Mouse (Mus musculus): Measurements from ENCODE around the gene Rassf1. TPM values are rescaled to one million over a fixed set of nuclear protein-coding genes. Genes with fewer than 3 reads are reported as not detected.

The Rassf1 gene
- polyA plus RNA-seq, 1 experiment from 2014 or later: 55.6 TPM

DNA sequence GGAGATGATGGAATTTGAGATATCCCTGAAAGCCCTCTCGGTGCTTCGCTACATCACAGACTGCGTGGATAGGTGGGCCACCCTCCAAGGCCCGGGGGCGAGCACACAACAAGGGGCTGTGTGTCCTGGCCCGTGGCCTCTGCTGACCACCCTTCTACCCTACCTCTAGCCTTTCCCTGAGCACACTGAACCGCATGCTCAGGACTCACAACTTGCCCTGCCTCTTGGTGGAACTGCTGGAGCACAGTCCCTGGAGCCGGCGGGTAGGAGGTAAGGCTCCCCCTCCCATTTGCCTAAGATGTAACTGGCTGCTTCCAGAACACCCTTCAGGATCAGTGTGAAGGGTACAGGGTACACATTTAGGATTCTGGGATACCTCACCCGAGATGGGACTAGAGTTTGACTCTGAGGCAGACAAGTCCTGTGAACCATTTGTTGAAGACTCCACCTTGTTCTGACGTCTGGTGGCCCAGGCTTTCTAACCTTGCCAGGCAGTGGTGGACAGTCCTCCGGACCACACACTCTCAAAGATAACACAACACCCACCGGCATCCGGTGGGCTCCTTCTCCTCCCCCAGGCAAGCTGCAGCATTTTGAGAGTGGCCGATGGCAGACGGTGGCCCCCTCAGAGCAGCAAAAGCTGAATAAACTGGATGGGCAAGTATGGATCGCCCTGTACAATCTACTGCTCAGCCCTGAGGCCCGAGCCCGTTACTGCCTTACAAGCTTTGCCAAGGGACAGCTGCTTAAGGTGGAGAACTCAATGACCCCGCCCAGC, 1.9 kb upstream of the Rassf1 start:
- Histone ChIP-seq H3K27me3 (peaks cover 13% of the 10 kb centered on the region; the same call in 1 of the 2 replicates), H3K36me3 (peaks cover 10% of the 10 kb centered on the region), H3K4me3 (no peak overlapping the region), H3K9me3 (no peaks in the 10 kb centered on the region), H3K4me2 (replicated peaks) (no peak overlapping the region), H3K9ac (no peak overlapping the region), H3K27ac (no peak overlapping the region), H3K4me1 (peaks cover 46% of the 10 kb centered on the region)
- no peak for ATAC-seq (ENCODE audit: insufficient number of reproducible peaks, insufficient read depth, low FRiP score, low TSS enrichment)
- 82% methylated on average over 20 of the region's 20 CpGs for WGBS

- peaks cover 13% of the 10 kb centered on the region; the same call in 1 of the 2 replicates for H3K27me3 ChIP-seq
Measured at GRCm38 (mm10) chr9:107550491-107551116, 751 bp upstream of the Rassf1 start.

DNA sequence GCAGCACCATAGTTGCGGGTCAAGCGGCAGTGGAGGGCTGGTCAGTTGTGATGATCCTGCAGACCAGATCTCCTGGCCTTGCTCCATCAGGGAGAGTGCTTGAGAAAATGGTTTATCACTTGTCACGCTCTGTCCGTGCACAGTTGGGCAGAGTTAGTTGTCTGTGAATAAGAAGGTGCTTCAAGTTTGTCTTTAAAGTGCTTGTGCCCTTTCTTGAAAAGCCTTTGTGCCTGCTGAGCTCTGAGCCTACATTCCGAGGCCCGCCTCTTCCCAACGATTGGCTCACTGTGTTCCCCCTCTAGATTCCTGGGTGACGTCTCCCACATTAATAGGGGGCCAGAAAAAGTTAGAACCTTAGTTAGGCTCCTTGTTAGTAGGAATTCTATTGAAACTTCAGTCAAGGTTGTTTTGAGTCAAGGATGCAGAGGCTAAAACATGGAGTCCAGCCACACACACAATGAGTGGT, 568 bp downstream of the Rassf1 start:
- Histone ChIP-seq H3K4me1 (peaks cover 55% of the 10 kb centered on the region), H3K9ac (peak overlapping the region; percentile 70), H3K9me3 (no peaks in the 10 kb centered on the region), H3K27me3 (peaks cover 13% of the 10 kb centered on the region; the same call in 1 of the 2 replicates), H3K4me2 (replicated peaks) (peak overlapping the region; percentile 83), H3K27ac (peak overlapping the region; percentile 59), H3K4me3 (peak overlapping the region; percentile 49), H3K36me3 (0 out of 2 replicates have a peak, but pooled peaks cover 7% of the 10 kb centered on the region)
- no peak for ATAC-seq (ENCODE audit: insufficient number of reproducible peaks, insufficient read depth, low FRiP score, low TSS enrichment)
- WGBS: 7% methylated on average over 8 of the region's 8 CpGs

More at GRCm38 (mm10) chr9:107550491-107551116, 751 bp upstream of the Rassf1 start:
- Histone ChIP-seq H3K9ac (peak overlapping the region; percentile 70), H3K4me3 (peak overlapping the region; percentile 49), H3K9me3 (no peaks in the 10 kb centered on the region), H3K27ac (no peak overlapping the region; the same call in 1 of the 2 replicates), H3K4me1 (peaks cover 48% of the 10 kb centered on the region), H3K4me2 (replicated peaks) (peak overlapping the region; percentile 83), H3K36me3 (no peaks in the 10 kb centered on the region)
- 24% methylated on average over 23 of the region's 23 CpGs for WGBS
- ATAC-seq (ENCODE audit: insufficient number of reproducible peaks, insufficient read depth, low FRiP score, low TSS enrichment): no peak

- 86% methylated on average over 5 of the region's 5 CpGs for WGBS
- Histone ChIP-seq H3K4me1 (peaks cover 49% of the 10 kb centered on the region), H3K9me3 (no peaks in the 10 kb centered on the region), H3K4me2 (replicated peaks) (peak overlapping the region; percentile 83), H3K9ac (no peak overlapping the region; the same call in 1 of the 2 replicates), H3K27ac (no peak overlapping the region), H3K27me3 (peaks cover 13% of the 10 kb centered on the region; the same call in 1 of the 2 replicates), H3K36me3 (peaks cover 16% of the 10 kb centered on the region), H3K4me3 (no peak overlapping the region)
- no peak for ATAC-seq (ENCODE audit: insufficient number of reproducible peaks, insufficient read depth, low FRiP score, low TSS enrichment)
Measured at GRCm38 (mm10) chr9:107552690-107553393, 1.5 kb downstream of the Rassf1 start.

DNA sequence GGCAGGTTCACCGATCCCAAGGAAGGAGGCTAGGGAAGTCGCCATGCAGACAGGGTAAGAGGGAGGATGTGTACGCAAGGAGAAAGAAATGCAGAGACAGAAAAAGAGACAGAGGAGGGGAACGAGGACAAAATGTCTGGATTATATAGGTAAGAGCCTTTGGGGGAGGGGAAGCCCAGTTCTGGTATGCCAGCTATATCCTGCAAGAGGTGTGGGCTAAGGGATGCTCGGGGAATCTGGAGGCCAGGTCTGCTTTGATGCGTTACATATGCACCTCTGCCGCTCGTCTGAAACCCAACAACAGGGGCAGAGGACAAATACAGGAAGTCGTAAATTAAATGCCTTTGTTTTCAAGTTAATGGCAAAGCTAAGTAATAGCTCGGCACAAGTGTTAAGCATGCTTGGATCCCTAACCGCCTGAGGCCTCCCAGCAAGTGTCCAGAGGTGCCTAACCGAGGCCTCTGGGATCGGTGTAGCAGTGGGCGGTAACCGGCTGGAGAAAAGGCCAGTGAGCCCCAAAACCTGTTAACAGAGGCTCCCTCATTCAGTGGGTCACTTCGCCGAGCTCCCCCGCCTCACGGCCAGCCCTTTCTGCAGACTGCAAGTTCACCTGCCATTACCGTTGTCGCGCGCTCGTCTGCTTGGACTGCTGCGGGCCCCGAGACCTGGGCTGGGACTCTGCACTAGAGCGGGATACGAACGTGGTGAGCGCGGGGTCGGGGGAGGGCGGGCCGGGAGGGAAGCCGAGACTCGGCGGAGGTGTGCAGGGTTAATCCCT, 2.4 kb downstream of the Rassf1 start:
- H3K27ac ChIP-seq: peak overlapping the region; percentile 69
- peaks cover 49% of the 10 kb centered on the region for H3K4me1 ChIP-seq
- peaks cover 25% of the 10 kb centered on the region for H3K36me3 ChIP-seq
- H3K4me3 ChIP-seq: peak overlapping the region; percentile 78
- peaks cover 13% of the 10 kb centered on the region; the same call in 1 of the 2 replicates for H3K27me3 ChIP-seq
- 6% methylated on average over 37 of the region's 37 CpGs for WGBS
- H3K9ac ChIP-seq: peak overlapping the region; percentile 79
- peak overlapping the region; percentile 83 for H3K4me2 ChIP-seq (replicated peaks)
- H3K9me3 ChIP-seq: no peaks in the 10 kb centered on the region
- peak; percentile 49 for ATAC-seq (ENCODE audit: insufficient number of reproducible peaks, insufficient read depth, low FRiP score, low TSS enrichment)

DNA sequence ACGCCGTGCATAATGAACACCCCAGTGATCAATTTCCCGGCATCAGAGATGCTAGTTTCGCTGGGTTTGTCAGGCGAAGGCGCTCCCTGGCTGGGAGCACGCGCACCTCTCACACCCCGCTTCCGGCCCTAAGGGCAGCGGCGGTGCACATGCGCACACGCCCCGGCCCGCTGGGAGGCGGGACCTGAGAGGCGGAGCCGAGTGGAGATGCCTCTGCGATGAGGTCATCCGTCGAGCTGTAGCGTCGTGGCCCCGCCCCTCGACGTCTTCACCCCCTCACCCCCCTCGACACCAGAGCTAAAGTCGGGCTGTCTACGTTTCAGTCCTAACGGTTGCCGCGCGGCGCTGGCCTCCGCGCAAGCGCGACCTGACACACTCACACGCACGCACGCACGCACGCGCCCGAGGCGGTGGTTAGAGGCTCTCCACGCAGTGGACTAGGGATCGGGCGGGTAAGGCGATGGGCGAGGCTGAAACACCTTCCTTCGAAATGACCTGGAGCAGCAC, 3.0 kb downstream of the Rassf1 start:
- Histone ChIP-seq H3K27ac (peak overlapping the region; percentile 94), H3K4me1 (peaks cover 49% of the 10 kb centered on the region), H3K9ac (peak overlapping the region; percentile 79), H3K36me3 (peaks cover 31% of the 10 kb centered on the region), H3K4me3 (peak overlapping the region; percentile 78), H3K4me2 (replicated peaks) (peak overlapping the region; percentile 83), H3K27me3 (peaks cover 13% of the 10 kb centered on the region; the same call in 1 of the 2 replicates), H3K9me3 (no peaks in the 10 kb centered on the region)
- ATAC-seq (ENCODE audit: insufficient number of reproducible peaks, insufficient read depth, low FRiP score, low TSS enrichment): peak; percentile 90
- WGBS: under 1% methylated on average over 53 of the region's 53 CpGs

DNA sequence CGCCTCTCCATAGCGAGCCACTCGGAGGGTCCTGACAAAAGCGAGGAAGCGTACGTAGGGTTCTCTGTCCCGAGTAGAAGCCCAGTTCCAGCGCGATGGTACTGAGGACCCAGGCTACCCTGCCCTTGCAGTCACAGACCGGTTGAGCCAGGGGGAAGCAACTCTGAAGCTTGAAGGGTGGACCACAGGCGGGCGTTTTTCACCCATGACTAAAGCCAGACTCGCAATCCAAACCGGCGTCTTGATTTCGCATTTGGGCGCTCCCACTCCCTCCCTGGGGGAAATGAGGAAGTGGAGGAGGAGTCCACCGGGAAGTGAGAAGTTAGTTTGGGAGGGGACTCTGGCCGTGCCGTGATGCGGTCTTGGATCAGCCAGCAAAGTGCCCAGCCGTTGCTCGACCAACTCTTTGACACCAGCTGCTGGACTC, 3.7 kb downstream of the Rassf1 start:
- peak; percentile 9 for ATAC-seq (ENCODE audit: insufficient number of reproducible peaks, insufficient read depth, low FRiP score, low TSS enrichment)
- H3K9me3 ChIP-seq: no peaks in the 10 kb centered on the region
- peak overlapping the region; percentile 79 for H3K9ac ChIP-seq
- H3K4me2 ChIP-seq (replicated peaks): peak overlapping the region; percentile 83
- under 1% methylated on average over 23 of the region's 23 CpGs for WGBS
- peaks cover 38% of the 10 kb centered on the region for H3K36me3 ChIP-seq
- peak overlapping the region; percentile 94 for H3K27ac ChIP-seq
- peaks cover 49% of the 10 kb centered on the region for H3K4me1 ChIP-seq
- peak overlapping the region; percentile 78 for H3K4me3 ChIP-seq
- peaks cover 8% of the 10 kb centered on the region; the same call in 1 of the 2 replicates for H3K27me3 ChIP-seq

DNA sequence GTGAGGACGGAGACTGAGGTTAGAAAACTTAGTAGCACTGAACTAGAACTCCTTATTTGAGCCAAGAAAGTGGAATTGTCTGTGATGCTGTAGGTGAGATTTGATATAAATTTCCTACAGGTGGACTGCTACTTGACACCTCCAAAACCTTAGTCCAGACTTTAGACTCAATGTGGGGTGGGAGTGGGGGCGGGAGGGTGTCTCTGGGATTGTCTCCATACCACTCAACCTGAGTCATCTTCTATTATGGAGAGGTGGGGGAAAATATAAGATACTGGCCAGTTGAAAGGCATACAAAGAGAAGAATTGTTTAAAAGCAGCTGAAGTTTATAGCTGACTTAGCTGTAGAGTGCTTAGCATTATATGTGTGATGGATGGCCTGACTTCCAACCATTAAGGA, 4.3 kb downstream of the Rassf1 start:
- Histone ChIP-seq H3K27me3 (peaks cover 2% of the 10 kb centered on the region; the same call in 1 of the 2 replicates), H3K36me3 (peaks cover 45% of the 10 kb centered on the region), H3K4me3 (peak overlapping the region; percentile 78), H3K4me2 (replicated peaks) (peak overlapping the region; percentile 83), H3K9ac (peak overlapping the region; percentile 79), H3K4me1 (peaks cover 46% of the 10 kb centered on the region), H3K27ac (peak overlapping the region; percentile 94), H3K9me3 (no peaks in the 10 kb centered on the region)
- 41% methylated on average over 2 of the region's 2 CpGs for WGBS
- no peak for ATAC-seq (ENCODE audit: insufficient number of reproducible peaks, insufficient read depth, low FRiP score, low TSS enrichment)

GRCm38 (mm10) chr9:107556346-107556745, 5.0 kb downstream of the Rassf1 start:
- Histone ChIP-seq H3K9me3 (no peaks in the 10 kb centered on the region), H3K27ac (peak overlapping the region; percentile 43; the same call in 1 of the 2 replicates), H3K4me2 (replicated peaks) (peak overlapping the region; percentile 83), H3K4me1 (peaks cover 40% of the 10 kb centered on the region), H3K36me3 (peaks cover 51% of the 10 kb centered on the region), H3K9ac (no peak overlapping the region), H3K27me3 (no peaks in the 10 kb centered on the region), H3K4me3 (peak overlapping the region; percentile 78)
- WGBS: 79% methylated on average over 3 of the region's 3 CpGs
- ATAC-seq (ENCODE audit: insufficient number of reproducible peaks, insufficient read depth, low FRiP score, low TSS enrichment): no peak

GRCm38 (mm10) chr9:107563029-107563581, 11.8 kb downstream of the Rassf1 start, which contains the start of gene Tusc2:
Gene Tusc2, plus strand, starts transcription at chr9:107563255.
- 1% methylated on average over 46 of the region's 46 CpGs for WGBS
- H3K4me3 ChIP-seq: peak within 1 kb of the TSS; percentile 80
- H3K4me1 ChIP-seq: peaks cover 25% of the 10 kb centered on the region
- H3K9ac ChIP-seq: peak within 1 kb of the TSS; percentile 70
- no peaks in the 10 kb centered on the region for H3K9me3 ChIP-seq
- no peaks in the 10 kb centered on the region for H3K27me3 ChIP-seq
- peaks cover 54% of the 10 kb centered on the region for H3K36me3 ChIP-seq
- peak within 1 kb of the TSS; percentile 80 for H3K4me2 ChIP-seq (replicated peaks)
- H3K27ac ChIP-seq: peak within 1 kb of the TSS; percentile 64
- ATAC-seq (ENCODE audit: insufficient number of reproducible peaks, insufficient read depth, low FRiP score, low TSS enrichment): peak; percentile 91

Data from embryonic facial prominence, embryonic 12.5 days (tissue).